Mouse (Mus musculus): ENCODE measurements around the gene Gm20390. TPM values are rescaled to one million over a fixed set of nuclear protein-coding genes. Genes with fewer than 3 reads are reported as not detected.

Gm20390 gene
- total and polyA plus RNA-seq, 2 experiments = 36.2 to 46.7 TPM

- DNase-seq (ENCODE audit: extremely low read depth, low read depth, low spot score) = no peak
- 60% methylated on average over 1 of the region's 1 CpGs for WGBS
- peaks cover 4% of the 10 kb centered on the region; the same call in 1 of the 2 replicates for H3K4me1 ChIP-seq (ENCODE audit: control insufficient read depth, insufficient read depth, low read length)
- H3K9ac ChIP-seq (ENCODE audit: low read depth, low read length) = no peak overlapping the region
- no peak overlapping the region for H3K4me3 ChIP-seq (ENCODE audit: insufficient read depth, low read depth, low read length)
- H3K79me2 ChIP-seq (ENCODE audit: control insufficient read depth, insufficient read depth, low read length) = no peaks in the 10 kb centered on the region
- no peaks in the 10 kb centered on the region for H3K27me3 ChIP-seq (ENCODE audit: control insufficient read depth, insufficient read depth, low read length)
- H3K27ac ChIP-seq (replicated peaks; ENCODE audit: insufficient read depth, low read depth, low read length) = no peak overlapping the region
- peaks cover 6% of the 10 kb centered on the region for H3K36me3 ChIP-seq (ENCODE audit: control insufficient read depth, insufficient read depth, low read length)
- no peak for TF ChIP-seq CTCF (IDR thresholded peaks at IDR 0.05; ENCODE audit: low read depth, low read length)
- no peak for TF ChIP-seq POLR2A (IDR thresholded peaks at IDR 0.05; ENCODE audit: extremely low read depth, insufficient read depth, low read length)
Measured at GRCm38 (mm10) chr11:93969799-93970198, 1.7 kb upstream of the Gm20390 start.

DNA sequence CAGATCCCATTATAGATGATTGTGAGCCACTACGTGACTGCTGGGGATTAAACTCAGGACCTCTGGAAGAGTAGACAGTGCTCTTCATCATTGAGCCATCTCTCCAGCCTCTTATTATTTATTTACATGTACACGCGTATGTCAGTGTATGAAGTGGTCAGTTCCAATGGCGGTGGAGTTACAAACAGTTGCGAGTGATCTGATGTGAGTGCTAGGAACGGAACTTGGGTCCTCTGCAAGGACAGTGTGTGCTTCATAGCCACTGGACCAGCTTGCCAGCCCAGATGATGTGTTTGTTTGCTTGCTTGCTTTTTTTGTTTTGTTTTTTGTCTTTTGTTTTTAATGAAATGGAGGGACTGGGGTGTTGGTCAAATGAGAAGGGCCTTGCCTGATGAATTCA lies 1.1 kb upstream of the Gm20390 start:
- DNase-seq (ENCODE audit: extremely low read depth, low read depth, low spot score) = no peak
- H3K9ac ChIP-seq (ENCODE audit: low read depth, low read length) = no peak overlapping the region
- H3K4me3 ChIP-seq (ENCODE audit: insufficient read depth, low read depth, low read length) = no peak overlapping the region
- peak overlapping the region; percentile 13; the same call in 1 of the 2 replicates for H3K27ac ChIP-seq (replicated peaks; ENCODE audit: insufficient read depth, low read depth, low read length)
- H3K4me1 ChIP-seq (ENCODE audit: control insufficient read depth, insufficient read depth, low read length) = peaks cover 4% of the 10 kb centered on the region; the same call in 1 of the 2 replicates
- H3K79me2 ChIP-seq (ENCODE audit: control insufficient read depth, insufficient read depth, low read length) = no peaks in the 10 kb centered on the region
- peaks cover 10% of the 10 kb centered on the region for H3K36me3 ChIP-seq (ENCODE audit: control insufficient read depth, insufficient read depth, low read length)
- H3K27me3 ChIP-seq (ENCODE audit: control insufficient read depth, insufficient read depth, low read length) = no peaks in the 10 kb centered on the region
- TF ChIP-seq CTCF (IDR thresholded peaks at IDR 0.05; ENCODE audit: low read depth, low read length) = no peak
- no peak for TF ChIP-seq POLR2A (IDR thresholded peaks at IDR 0.05; ENCODE audit: extremely low read depth, insufficient read depth, low read length)
- WGBS = 98% methylated on average over 6 of the region's 6 CpGs

GRCm38 (mm10) chr11:93968848-93969128 lies 695 bp upstream of the Gm20390 start:
- no peak for DNase-seq (ENCODE audit: extremely low read depth, low read depth, low spot score)
- WGBS = 24% methylated on average over 6 of the region's 6 CpGs
- Histone ChIP-seq H3K4me1 (ENCODE audit: control insufficient read depth, insufficient read depth, low read length) (peaks cover 4% of the 10 kb centered on the region; the same call in 1 of the 2 replicates), H3K79me2 (ENCODE audit: control insufficient read depth, insufficient read depth, low read length) (no peaks in the 10 kb centered on the region), H3K4me3 (ENCODE audit: insufficient read depth, low read depth, low read length) (no peak overlapping the region), H3K27ac (replicated peaks; ENCODE audit: insufficient read depth, low read depth, low read length) (peak overlapping the region; percentile 18; the same call in 1 of the 2 replicates), H3K9ac (ENCODE audit: low read depth, low read length) (no peak overlapping the region), H3K27me3 (ENCODE audit: control insufficient read depth, insufficient read depth, low read length) (no peaks in the 10 kb centered on the region), H3K36me3 (ENCODE audit: control insufficient read depth, insufficient read depth, low read length) (peaks cover 13% of the 10 kb centered on the region)
- TF ChIP-seq POLR2A (IDR thresholded peaks at IDR 0.05; ENCODE audit: extremely low read depth, insufficient read depth, low read length) = no peak
- TF ChIP-seq CTCF (IDR thresholded peaks at IDR 0.05; ENCODE audit: low read depth, low read length) = no peak

GRCm38 (mm10) chr11:93967381-93967780 lies 712 bp downstream of the Gm20390 start:
- peak overlapping the region; percentile 70; the same call in 1 of the 2 replicates for H3K9ac ChIP-seq (ENCODE audit: low read depth, low read length)
- H3K27ac ChIP-seq (replicated peaks; ENCODE audit: insufficient read depth, low read depth, low read length) = peak overlapping the region; percentile 37
- H3K79me2 ChIP-seq (ENCODE audit: control insufficient read depth, insufficient read depth, low read length) = no peaks in the 10 kb centered on the region
- no peak for TF ChIP-seq POLR2A (IDR thresholded peaks at IDR 0.05; ENCODE audit: extremely low read depth, insufficient read depth, low read length)
- TF ChIP-seq CTCF (IDR thresholded peaks at IDR 0.05; ENCODE audit: low read depth, low read length) = no peak
- 1% methylated on average over 11 of the region's 11 CpGs for WGBS
- DNase-seq (ENCODE audit: extremely low read depth, low read depth, low spot score) = no peak
- H3K4me1 ChIP-seq (ENCODE audit: control insufficient read depth, insufficient read depth, low read length) = peaks cover 4% of the 10 kb centered on the region; the same call in 1 of the 2 replicates
- peak overlapping the region; percentile 69 for H3K4me3 ChIP-seq (ENCODE audit: insufficient read depth, low read depth, low read length)
- peaks cover 18% of the 10 kb centered on the region for H3K36me3 ChIP-seq (ENCODE audit: control insufficient read depth, insufficient read depth, low read length)
- no peaks in the 10 kb centered on the region for H3K27me3 ChIP-seq (ENCODE audit: control insufficient read depth, insufficient read depth, low read length)

DNA sequence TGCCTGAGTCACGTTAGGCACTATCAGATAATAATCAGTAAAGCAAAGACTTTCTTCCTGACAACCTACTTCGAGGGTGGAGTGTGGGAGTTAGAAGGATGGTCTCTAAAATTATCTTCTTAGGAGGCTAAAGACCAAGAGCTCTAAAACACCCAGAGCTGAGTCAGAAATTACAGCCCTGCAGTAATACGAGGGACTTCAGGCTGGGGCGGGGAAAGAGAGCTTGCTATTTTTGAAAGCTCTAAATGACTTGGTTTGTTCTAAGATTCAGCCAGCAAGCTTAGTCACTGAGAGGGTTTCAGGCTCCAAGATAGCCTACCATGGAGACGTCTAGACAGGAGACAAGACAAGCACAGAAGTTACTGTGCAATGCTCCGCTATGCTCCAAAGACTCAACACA lies 2.7 kb downstream of the Gm20390 start:
- no peak overlapping the region for H3K27ac ChIP-seq (replicated peaks; ENCODE audit: insufficient read depth, low read depth, low read length)
- no peak overlapping the region for H3K9ac ChIP-seq (ENCODE audit: low read depth, low read length)
- 94% methylated on average over 6 of the region's 6 CpGs for WGBS
- H3K36me3 ChIP-seq (ENCODE audit: control insufficient read depth, insufficient read depth, low read length) = peaks cover 26% of the 10 kb centered on the region
- H3K79me2 ChIP-seq (ENCODE audit: control insufficient read depth, insufficient read depth, low read length) = no peaks in the 10 kb centered on the region
- no peak for DNase-seq (ENCODE audit: extremely low read depth, low read depth, low spot score)
- H3K4me1 ChIP-seq (ENCODE audit: control insufficient read depth, insufficient read depth, low read length) = peaks cover 9% of the 10 kb centered on the region
- TF ChIP-seq POLR2A (IDR thresholded peaks at IDR 0.05; ENCODE audit: extremely low read depth, insufficient read depth, low read length) = no peak
- no peak for TF ChIP-seq CTCF (IDR thresholded peaks at IDR 0.05; ENCODE audit: low read depth, low read length)
- H3K4me3 ChIP-seq (ENCODE audit: insufficient read depth, low read depth, low read length) = no peak overlapping the region
- H3K27me3 ChIP-seq (ENCODE audit: control insufficient read depth, insufficient read depth, low read length) = no peaks in the 10 kb centered on the region

GRCm38 (mm10) chr11:93963013-93963412 lies 5.1 kb downstream of the Gm20390 start:
- H3K79me2 ChIP-seq (ENCODE audit: control insufficient read depth, insufficient read depth, low read length) = no peaks in the 10 kb centered on the region
- H3K27me3 ChIP-seq (ENCODE audit: control insufficient read depth, insufficient read depth, low read length) = no peaks in the 10 kb centered on the region
- 92% methylated on average over 4 of the region's 4 CpGs for WGBS
- no peak overlapping the region for H3K4me3 ChIP-seq (ENCODE audit: insufficient read depth, low read depth, low read length)
- H3K36me3 ChIP-seq (ENCODE audit: control insufficient read depth, insufficient read depth, low read length) = peaks cover 41% of the 10 kb centered on the region
- no peak for TF ChIP-seq CTCF (IDR thresholded peaks at IDR 0.05; ENCODE audit: low read depth, low read length)
- DNase-seq (ENCODE audit: extremely low read depth, low read depth, low spot score) = no peak
- peaks cover 9% of the 10 kb centered on the region for H3K4me1 ChIP-seq (ENCODE audit: control insufficient read depth, insufficient read depth, low read length)
- H3K9ac ChIP-seq (ENCODE audit: low read depth, low read length) = no peak overlapping the region
- H3K27ac ChIP-seq (replicated peaks; ENCODE audit: insufficient read depth, low read depth, low read length) = no peak overlapping the region

All from liver, adult 2 months (tissue).